Mouse (Mus musculus) CD4-positive helper T cell, adult 2 months (primary cell): Measurements from ENCODE around the gene Ctnna2.

Experiments used
- DNase-seq: peaks from one replicate; pipeline ENCODE4 v3.0.0-alpha.2; 2012; ENCODE audit warnings: low read depth, missing footprints, low spot score

The Ctnna2 gene

GRCm38 (mm10) chr6:76964998-76965432, 1014.5 kb downstream of the Ctnna2 start:
- DNase-seq, result no peak

DNA sequence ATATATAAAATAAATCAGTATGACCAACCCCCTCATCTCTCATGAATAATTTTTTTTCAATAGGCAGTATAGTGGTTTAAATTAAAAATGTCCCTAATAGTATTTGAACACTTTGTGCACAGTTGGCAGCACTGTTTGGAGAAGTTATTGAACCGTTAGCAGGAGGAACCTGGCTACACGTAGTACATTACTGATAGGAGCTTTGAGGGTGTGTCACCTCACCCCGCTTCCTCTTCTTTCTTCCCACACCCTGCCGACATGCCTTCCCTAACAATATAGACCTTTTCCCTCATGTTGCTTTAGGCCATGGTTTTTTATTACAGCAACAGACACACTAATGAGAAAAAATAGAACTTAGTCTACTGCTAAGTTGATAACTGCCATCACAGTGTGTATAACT, 1071.4 kb downstream of the Ctnna2 start:
- DNase-seq, result no peak

DNA sequence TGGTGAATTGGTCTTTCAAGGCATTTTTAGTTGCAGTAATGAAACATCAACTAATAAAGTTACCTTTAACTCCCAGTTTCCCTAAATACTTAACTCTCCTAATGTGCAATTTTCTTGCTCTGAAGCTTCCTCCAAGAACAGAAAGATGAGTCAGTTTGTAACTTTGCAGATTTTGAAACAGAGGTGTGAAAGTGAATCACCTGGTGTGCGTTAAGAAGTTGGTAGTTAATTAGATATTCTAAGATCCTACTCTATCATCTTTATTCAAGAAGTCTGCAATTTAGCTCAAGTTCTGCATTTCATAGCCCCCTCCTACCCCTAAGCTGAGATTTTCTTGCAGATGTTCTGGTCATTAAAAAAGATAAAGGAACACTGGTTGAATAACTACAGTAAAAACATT, 1082.3 kb downstream of the Ctnna2 start:
- DNase-seq, result no peak
